Mouse (Mus musculus): ENCODE results near the gene Psmd11.

Psmd11 gene

DNA sequence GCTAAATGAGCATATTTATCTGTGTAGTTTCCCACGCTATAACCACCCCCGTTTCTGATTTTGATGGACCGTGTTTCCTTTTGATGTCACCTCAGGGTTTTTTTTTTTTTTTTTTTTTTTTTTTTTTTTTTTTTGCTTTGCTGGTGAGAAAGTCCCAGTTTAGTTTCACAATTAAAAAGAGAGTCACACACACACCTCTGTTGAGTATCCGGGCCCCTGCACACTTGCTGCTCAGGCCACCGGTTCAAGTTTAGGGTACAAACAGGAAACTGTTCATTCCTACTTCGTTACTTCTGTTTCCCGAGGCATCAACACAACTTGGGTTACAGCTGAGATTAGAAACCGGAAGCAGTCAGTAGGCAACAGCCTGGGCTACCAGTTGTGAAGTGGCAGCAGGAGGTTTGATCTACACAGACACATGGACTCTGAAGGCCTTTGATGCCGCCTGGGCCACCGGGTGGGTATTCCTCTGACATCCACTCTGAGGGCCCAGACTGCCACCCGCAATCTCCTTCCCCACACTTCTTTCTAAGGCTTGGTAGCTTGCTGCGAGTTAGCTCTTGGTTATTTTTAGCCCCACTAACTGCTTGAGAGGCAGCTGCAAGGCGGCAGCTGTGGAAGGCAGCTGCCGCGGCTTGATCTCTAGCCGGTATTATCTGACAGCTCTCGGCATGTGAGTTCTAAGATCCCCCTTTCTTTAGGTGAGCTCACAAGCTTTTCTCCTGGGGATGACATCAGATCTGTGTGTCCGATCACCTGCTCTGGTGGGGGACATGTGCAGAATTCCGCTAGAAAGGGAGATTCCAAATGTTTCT is 80.2 kb downstream of the Psmd11 start:
- DNase-seq, result peak; percentile 94

DNA sequence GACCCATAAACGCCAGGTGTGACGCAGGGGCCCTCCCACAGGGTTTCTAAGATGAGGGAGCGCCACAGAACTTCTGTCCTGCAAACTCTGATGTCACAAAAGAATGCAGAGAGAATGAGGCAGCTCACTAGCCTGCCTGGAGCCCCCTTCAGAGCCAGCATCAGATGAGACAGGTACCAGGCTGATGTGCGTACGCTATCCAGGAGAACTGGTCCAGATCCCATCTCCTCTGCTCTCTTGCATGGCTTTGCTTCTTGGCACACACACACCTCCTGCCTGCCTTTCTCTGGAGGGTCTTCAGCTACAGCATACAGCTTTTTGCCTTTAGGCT is 80.7 kb downstream of the Psmd11 start:
- DNase-seq, result no peak

DNA sequence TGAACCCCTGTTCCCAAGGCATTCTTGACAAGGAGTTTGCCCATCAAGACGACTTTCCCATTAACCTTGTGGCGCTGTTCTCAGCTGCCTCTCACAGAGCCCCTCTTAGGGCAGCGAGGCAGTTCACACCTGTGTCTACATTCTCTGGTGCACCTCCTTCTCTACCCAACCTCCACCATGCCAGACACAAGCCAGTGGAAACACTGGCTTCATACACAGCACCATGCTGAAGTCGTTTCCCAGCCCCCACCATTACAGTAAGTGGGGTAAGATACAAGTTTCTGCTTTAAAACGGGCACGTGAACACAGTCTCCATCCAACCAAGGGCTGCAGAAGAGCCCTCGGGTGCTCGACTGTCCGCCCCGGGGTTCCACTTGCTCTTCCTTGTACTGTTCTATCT is 81.7 kb downstream of the Psmd11 start:
- no peak for DNase-seq

- DNase-seq, result no peak
Observed at GRCm38 (mm10) chr11:80512313-80513056, 84.1 kb downstream of the Psmd11 start.

- no peak for DNase-seq
Observed at GRCm38 (mm10) chr11:80513796-80514195, 85.4 kb downstream of the Psmd11 start.

GRCm38 (mm10) chr11:80515346-80515745 is 86.9 kb downstream of the Psmd11 start:
- no peak for DNase-seq

- DNase-seq, result no peak
Observed at GRCm38 (mm10) chr11:80515895-80516294, 87.5 kb downstream of the Psmd11 start.

GRCm38 (mm10) chr11:80518421-80519367 is 90.3 kb downstream of the Psmd11 start:
- no peak for DNase-seq

DNA sequence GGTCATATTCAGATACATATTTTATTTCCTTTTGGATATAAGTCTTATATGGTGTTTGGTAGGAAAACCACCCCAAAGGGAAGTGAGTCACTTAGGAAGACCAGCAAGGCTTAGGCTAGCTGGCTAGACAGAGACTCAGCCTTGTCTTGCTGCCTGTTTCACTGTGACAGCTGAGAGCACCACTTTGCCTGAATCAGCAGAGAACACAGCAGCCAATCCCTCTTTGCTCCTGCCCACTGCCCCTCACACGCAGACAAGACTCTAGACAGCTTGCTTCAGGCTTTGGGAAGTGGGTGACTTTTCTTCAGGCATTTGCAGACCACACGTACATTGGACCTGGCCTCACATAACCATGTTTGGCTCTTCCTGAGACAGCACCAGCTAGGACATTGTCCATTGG is 92.7 kb downstream of the Psmd11 start:
- no peak for DNase-seq

Data from heart, adult 11 months (tissue).